Mouse (Mus musculus) heart, postnatal 25 days (tissue): ENCODE results near the gene Apobec3. TPM values are rescaled to one million over a fixed set of nuclear protein-coding genes. Genes with fewer than 3 reads are reported as not detected.

Source experiments
- DNase-seq: peaks from one replicate; pipeline ENCODE4 v3.0.0; 2022; ENCODE audit warnings: low spot score
- intact Hi-C: fragments of 180-260 bp; cut with DNase I; formaldehyde crosslinking; loops from one replicate; pipeline ENCODE4 v1.15.1; 2025
- total RNA-seq, 2 experiments: library from RNA; stranded (reverse); gene quantifications; 2 replicates each; pipeline ENCODE4 v1.2.3; 2021

Gene Apobec3
- total RNA-seq, 2 experiments from 2014 or later, result 6.3 to 6.4 TPM

DNA sequence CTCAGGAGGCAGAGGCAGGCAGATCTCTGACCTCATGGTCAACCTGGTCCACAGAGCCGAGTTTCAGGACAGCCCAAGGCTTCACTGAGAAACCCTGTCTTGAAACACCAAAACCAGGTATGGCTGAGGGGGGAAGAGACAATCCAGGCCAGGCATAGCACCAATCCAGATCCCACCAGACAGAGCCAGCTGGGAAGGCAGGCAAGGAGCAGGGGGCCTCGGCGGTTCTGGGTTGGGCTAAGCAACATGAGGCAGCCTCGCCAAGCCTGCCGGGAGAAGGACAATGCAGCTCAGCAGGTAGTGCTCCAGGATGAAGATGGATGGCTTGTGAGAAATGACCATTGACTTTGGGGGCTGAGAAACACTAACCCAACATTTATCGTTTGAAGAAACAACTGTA lies 51.1 kb downstream of the Apobec3 start:
- intact Hi-C loops, result loop anchor here (10.0 kb wide), 1 partner anchor 282 kb away; no protein-coding TSS in a partner anchor
- DNase-seq, result no peak

- intact Hi-C loops, result loop anchor here (10.0 kb wide), 1 partner anchor 281 kb away; no protein-coding TSS in a partner anchor
- DNase-seq, result no peak
Measured at GRCm38 (mm10) chr15:79943584-79943983, 52.1 kb downstream of the Apobec3 start.

- intact Hi-C loops, result loop anchor here (10.0 kb wide), 1 partner anchor 280 kb away; no protein-coding TSS in a partner anchor
- no peak for DNase-seq
Measured at GRCm38 (mm10) chr15:79944948-79945347, 53.5 kb downstream of the Apobec3 start.

DNA sequence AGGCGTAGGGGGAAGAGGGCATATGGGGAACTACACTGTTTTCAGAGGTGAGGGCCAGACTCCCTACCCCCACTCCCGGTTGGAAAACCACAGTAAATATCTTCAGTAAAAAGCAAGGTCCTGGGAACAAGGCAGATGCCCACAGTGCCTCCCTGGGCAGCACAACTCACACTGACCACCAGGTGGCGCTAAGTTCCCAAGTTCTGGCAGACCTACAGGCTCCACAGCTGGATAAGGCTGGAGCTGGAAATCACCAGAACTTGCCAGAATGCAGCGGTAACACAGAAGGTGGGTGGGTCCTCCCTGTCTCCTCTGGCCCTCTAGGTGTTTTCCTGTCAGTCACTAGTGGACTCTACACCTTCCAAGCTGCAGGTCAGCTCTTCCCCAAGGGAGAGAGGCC lies 54.6 kb downstream of the Apobec3 start:
- intact Hi-C loops, result loop anchor here (1.0 to 10.0 kb wide), 2 partner anchors 130 to 279 kb away; no protein-coding TSS in a partner anchor
- peak; percentile 73 for DNase-seq

DNA sequence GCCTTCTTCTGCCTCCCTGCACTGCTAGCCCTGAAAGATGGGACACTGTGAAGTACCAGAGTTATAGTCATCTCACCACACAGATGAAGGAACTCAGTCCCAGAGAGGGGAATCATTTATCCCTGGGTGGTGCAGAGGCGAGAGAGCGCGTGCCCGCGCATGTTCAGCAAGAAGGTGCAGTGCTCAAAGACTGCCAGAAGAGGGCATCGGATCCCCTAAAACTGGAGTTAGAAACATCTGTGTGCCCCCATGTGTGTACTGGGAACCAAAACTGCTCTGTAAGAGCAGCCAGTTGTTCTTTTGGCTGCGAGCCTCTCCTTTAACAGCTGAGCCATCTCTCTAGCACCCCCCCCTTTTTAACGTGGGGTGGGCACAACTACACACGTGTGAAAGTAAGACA lies 55.3 kb downstream of the Apobec3 start:
- DNase-seq, result no peak
- intact Hi-C loops, result loop anchor here (1.0 to 10.0 kb wide), 2 partner anchors 130 to 278 kb away; no protein-coding TSS in a partner anchor

DNA sequence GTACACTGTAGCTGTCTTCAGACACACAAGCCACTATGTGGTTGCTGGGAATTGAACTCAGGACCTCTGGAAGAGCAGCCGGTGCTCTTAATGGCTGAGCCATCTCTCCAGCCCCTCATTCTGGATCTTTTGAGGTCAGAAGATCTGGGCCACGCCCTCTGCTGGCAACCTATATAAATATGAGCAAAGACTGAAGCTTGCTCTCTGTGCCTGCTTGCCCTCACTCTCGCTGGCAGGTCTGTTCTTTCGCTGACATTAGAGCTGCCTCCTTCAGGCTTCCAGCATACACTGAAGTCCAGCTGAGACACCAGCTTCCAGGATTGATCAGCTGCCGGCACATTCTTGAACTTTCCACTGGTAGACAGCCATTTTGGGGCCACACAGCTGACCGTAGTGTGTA lies 56.2 kb downstream of the Apobec3 start:
- intact Hi-C loops, result loop anchor here (10.0 kb wide), 1 partner anchor 277 kb away; no protein-coding TSS in a partner anchor
- no peak for DNase-seq

- DNase-seq, result peak; percentile 54
- intact Hi-C loops, result no loop called here
Measured at GRCm38 (mm10) chr15:79950250-79951025, 59.0 kb downstream of the Apobec3 start.

GRCm38 (mm10) chr15:79951226-79951625 lies 59.8 kb downstream of the Apobec3 start:
- DNase-seq, result no peak
- intact Hi-C loops, result no loop called here

- intact Hi-C loops, result loop anchor here (2.0 kb wide), 1 partner anchor 53 kb away; no protein-coding TSS in a partner anchor
- DNase-seq, result no peak
Measured at GRCm38 (mm10) chr15:79951730-79952503, 60.5 kb downstream of the Apobec3 start.

GRCm38 (mm10) chr15:79952504-79953231 lies 61.2 kb downstream of the Apobec3 start:
- no peak for DNase-seq

GRCm38 (mm10) chr15:79953470-79953869 lies 62.0 kb downstream of the Apobec3 start:
- no peak for DNase-seq
- intact Hi-C loops, result loop anchor here (1.0 to 2.0 kb wide), 2 partner anchors 51 to 97 kb away; no protein-coding TSS in a partner anchor

More at GRCm38 (mm10) chr15:79952504-79953231, 61.2 kb downstream of the Apobec3 start:
- intact Hi-C loops, result loop anchor here (1.0 to 2.0 kb wide), 2 partner anchors 52 to 98 kb away; no protein-coding TSS in a partner anchor

- intact Hi-C loops, result no loop called here
- no peak for DNase-seq
Measured at GRCm38 (mm10) chr15:79956559-79956958, 65.1 kb downstream of the Apobec3 start.

DNA sequence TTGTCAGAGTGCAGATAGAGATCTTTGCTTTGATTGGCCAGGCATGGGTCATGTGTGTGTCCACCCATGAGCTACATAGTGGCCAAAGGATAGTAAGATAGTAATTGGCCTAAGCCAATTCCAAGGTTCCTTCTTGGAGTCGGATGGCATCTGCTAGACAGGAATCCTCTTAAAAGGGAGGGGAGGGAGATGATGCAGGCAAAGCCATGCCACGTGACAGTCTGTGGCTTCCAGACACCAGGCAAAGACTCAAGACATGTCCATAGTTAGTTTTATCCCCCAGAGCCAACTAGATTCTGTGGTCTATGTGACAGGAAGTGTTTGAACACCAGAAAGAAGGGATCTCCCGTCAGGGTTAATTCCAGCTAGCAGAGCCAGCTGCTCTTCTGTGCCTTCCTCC lies 67.0 kb downstream of the Apobec3 start:
- intact Hi-C loops, result no loop called here

DNA sequence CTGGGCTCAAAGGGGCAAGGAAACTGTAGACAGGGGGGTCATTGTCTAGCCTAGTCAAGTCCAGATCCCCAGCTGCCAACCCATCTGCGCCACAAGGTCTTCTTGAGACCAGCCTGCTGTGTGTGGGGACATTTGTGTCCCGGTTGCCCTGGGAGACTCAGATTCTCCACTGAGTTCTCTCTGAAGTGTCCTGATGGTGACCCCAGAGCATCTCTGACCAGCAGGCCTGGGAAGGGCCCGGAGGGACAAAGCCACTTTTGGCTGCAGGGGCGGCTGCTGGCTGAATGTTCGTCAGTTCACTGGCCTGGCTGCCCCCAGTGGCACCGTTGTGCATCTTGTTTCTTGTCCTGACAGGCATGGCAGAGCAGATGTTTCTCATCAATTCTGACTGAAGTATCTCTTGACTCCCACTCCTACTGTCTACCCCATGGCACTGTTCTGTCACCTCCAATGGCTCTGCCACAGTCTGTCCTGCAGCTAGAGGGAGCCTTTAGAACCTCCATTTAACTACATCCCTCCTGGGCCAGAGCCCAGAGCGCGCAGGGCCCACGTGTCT lies 70.0 kb downstream of the Apobec3 start:
- no peak for DNase-seq
- intact Hi-C loops, result no loop called here

More for the DNA sequence above, 67.0 kb downstream of the Apobec3 start:
- no peak for DNase-seq

GRCm38 (mm10) chr15:79962661-79963060 lies 71.2 kb downstream of the Apobec3 start:
- intact Hi-C loops, result no loop called here
- DNase-seq, result no peak

DNA sequence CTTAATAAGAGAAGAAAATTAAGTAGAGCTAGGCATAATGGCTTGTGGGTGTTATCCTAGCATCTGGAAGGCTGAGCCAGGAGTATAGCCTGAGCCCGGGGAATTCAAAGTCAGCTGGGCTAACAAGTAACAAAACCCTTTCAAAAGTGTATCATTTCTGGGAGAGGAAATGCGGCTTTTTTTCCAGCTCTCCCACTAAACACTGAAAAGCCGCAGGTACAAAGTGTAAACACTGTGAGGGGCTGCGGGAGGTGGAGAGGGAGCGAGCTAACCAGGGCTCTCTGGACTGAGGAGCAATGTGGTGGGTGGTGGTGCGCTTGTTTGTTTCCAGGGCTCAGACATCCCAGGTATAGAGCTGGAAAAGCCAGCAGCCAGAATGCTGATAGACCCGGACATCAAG lies 72.9 kb downstream of the Apobec3 start:
- DNase-seq, result no peak
- intact Hi-C loops, result no loop called here
